Mouse (Mus musculus) bone marrow, adult 2 months (tissue): ENCODE results near the gene Elavl2.

Experiments used
- CTCF ChIP-seq: fragments of 200-500 bp; IDR thresholded peaks from 2 replicates; pipeline ENCODE4 v1.5.1; 2011; ENCODE audit warnings: low read length, control low read depth; ENCODE audit not compliant: control insufficient read depth, insufficient read depth
- POLR2A ChIP-seq: fragments of 200-500 bp; IDR thresholded peaks from 2 replicates; pipeline ENCODE4 v1.6.1; 2011; ENCODE audit warnings: low read depth, mild to moderate bottlenecking, control low read depth, low read length, borderline replicate concordance; ENCODE audit not compliant: control insufficient read depth

DNA sequence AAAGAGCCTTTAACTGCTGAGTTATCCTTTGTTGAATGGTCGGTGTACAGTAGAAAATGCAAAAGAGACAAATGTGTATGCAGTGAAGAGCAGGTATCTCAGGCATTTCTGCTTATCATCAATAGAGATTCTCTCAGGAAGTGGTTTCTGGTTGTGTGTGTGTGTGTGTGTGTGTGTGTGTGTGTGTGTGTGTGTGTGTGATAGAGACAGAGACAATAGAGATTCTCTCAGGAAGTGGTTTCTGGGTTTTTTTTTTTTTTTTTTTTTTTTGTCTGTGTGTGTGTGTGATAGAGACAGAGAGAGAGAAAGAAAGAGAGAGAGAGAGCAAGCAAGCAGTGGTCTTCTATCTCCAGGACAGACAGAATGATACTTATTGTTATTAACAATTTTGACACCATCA, 15.0 kb upstream of the Elavl2 start:
- no peak for TF ChIP-seq POLR2A
- TF ChIP-seq CTCF: no peak
